Mouse (Mus musculus) layer of hippocampus, adult 9-10 months (tissue): ENCODE measurements around the gene Itpr2.

Experiments used
- DNase-seq: peaks from one replicate; pipeline ENCODE4 v3.0.0; 2022; ENCODE audit warnings: low spot score

Itpr2 gene

GRCm38 (mm10) chr6:146156536-146156935, 345.5 kb downstream of the Itpr2 start:
- no peak for DNase-seq

- DNase-seq = no peak
Measured at GRCm38 (mm10) chr6:146155156-146155734, 346.8 kb downstream of the Itpr2 start.

GRCm38 (mm10) chr6:146152843-146153242, 349.2 kb downstream of the Itpr2 start:
- DNase-seq = no peak

GRCm38 (mm10) chr6:146140966-146141585, 360.9 kb downstream of the Itpr2 start:
- DNase-seq = no peak

- DNase-seq = no peak
Measured at GRCm38 (mm10) chr6:146140171-146140570, 361.9 kb downstream of the Itpr2 start.

GRCm38 (mm10) chr6:146136646-146137045, 365.4 kb downstream of the Itpr2 start:
- DNase-seq = no peak

- DNase-seq = no peak
Measured at GRCm38 (mm10) chr6:146136244-146136643, 365.8 kb downstream of the Itpr2 start.

GRCm38 (mm10) chr6:146135291-146135690, 366.7 kb downstream of the Itpr2 start:
- no peak for DNase-seq

GRCm38 (mm10) chr6:146133921-146134320, 368.1 kb downstream of the Itpr2 start:
- no peak for DNase-seq

- no peak for DNase-seq
Measured at GRCm38 (mm10) chr6:146129066-146129465, 373.0 kb downstream of the Itpr2 start.

GRCm38 (mm10) chr6:146126823-146127681, 375.0 kb downstream of the Itpr2 start:
- no peak for DNase-seq

GRCm38 (mm10) chr6:146125621-146126020, 376.4 kb downstream of the Itpr2 start:
- DNase-seq = no peak

GRCm38 (mm10) chr6:146124479-146124878, 377.5 kb downstream of the Itpr2 start:
- no peak for DNase-seq

GRCm38 (mm10) chr6:146123656-146124055, 378.4 kb downstream of the Itpr2 start:
- no peak for DNase-seq

GRCm38 (mm10) chr6:146120172-146120571, 381.9 kb downstream of the Itpr2 start:
- DNase-seq = no peak

- no peak for DNase-seq
Measured at GRCm38 (mm10) chr6:146114731-146115302, 387.2 kb downstream of the Itpr2 start.

GRCm38 (mm10) chr6:146114071-146114470, 388.0 kb downstream of the Itpr2 start:
- no peak for DNase-seq

- no peak for DNase-seq
Measured at GRCm38 (mm10) chr6:146113085-146113484, 388.9 kb downstream of the Itpr2 start.

- no peak for DNase-seq
Measured at GRCm38 (mm10) chr6:146112211-146112610, 389.8 kb downstream of the Itpr2 start.

- no peak for DNase-seq
Measured at GRCm38 (mm10) chr6:146111781-146112180, 390.2 kb downstream of the Itpr2 start.

GRCm38 (mm10) chr6:146110832-146111741, 390.9 kb downstream of the Itpr2 start:
- no peak for DNase-seq

GRCm38 (mm10) chr6:146110425-146110824, 391.6 kb downstream of the Itpr2 start:
- DNase-seq = no peak
